Mouse (Mus musculus): Measurements from ENCODE around the gene Plppr2. TPM values are rescaled to one million over a fixed set of nuclear protein-coding genes. Genes with fewer than 3 reads are reported as not detected.

Plppr2 gene
- total and polyA plus RNA-seq, 3 experiments: 1.3 to 13.9 TPM; not detected in 1

GRCm38 (mm10) chr9:21936692-21937570 lies at the start of gene Plppr2 (continued):
- no peak for TF ChIP-seq MYB (IDR thresholded peaks at IDR 0.05; ENCODE audit: low read depth, low read length)

- Histone ChIP-seq H3K9ac (ENCODE audit: control insufficient read depth, low read depth, low read length, poor library complexity, severe bottlenecking) (no peak overlapping the region), H3K4me1 (ENCODE audit: control insufficient read depth in 1 of 2, insufficient read depth in 2 of 2, low read length in 2 of 2) (no peaks in the 10 kb centered on the region), H3K27ac (ENCODE audit: control insufficient read depth, low read depth, low read length) (no peak overlapping the region), H3K9me3 (replicated peaks; ENCODE audit: insufficient read depth, low read length) (no peaks in the 10 kb centered on the region), H3K36me3 (ENCODE audit: control insufficient read depth in 1 of 2, insufficient read depth in 2 of 2, low read length in 2 of 2) (no peaks in the 10 kb centered on the region), H3K79me2 (ENCODE audit: control insufficient read depth, insufficient read depth, low read length, poor library complexity) (no peaks in the 10 kb centered on the region), H3K4me3 (ENCODE audit: control insufficient read depth in 1 of 2, insufficient read depth in 1 of 2, low read depth in 2 of 2, low read length in 2 of 2) (no peak overlapping the region), H3K27me3 (ENCODE audit: control insufficient read depth in 1 of 2, insufficient read depth in 2 of 2, low read length in 2 of 2) (peaks cover 9 to 10% of the 10 kb centered on the region in 2 experiments)
- peak; percentile 28 for DNase-seq (ENCODE audit: low read depth, low spot score)
- TF ChIP-seq TCF12 (IDR thresholded peaks at IDR 0.05; ENCODE audit: low read depth, low read length) (no peak), ETS1 (IDR thresholded peaks at IDR 0.05; ENCODE audit: low read depth, low read length) (no peak), NELFE (IDR thresholded peaks at IDR 0.05; ENCODE audit: low read depth, low read length) (no peak), E2F4 (IDR thresholded peaks at IDR 0.05; ENCODE audit: borderline replicate concordance, low read depth, low read length) (no peak), ZC3H11A (IDR thresholded peaks at IDR 0.05; ENCODE audit: low read depth, low read length) (peak; percentile 43), BHLHE40 (IDR thresholded peaks at IDR 0.05; ENCODE audit: borderline replicate concordance, low read depth, low read length) (no peak), POLR2A (IDR thresholded peaks at IDR 0.05; ENCODE audit: control insufficient read depth in 1 of 2, insufficient read depth in 1 of 2, low read depth in 1 of 2, low read length in 2 of 2, poor library complexity in 1 of 2) (no peak), MAZ (IDR thresholded peaks at IDR 0.05; ENCODE audit: low read depth, low read length) (no peak), ZNF384 (IDR thresholded peaks at IDR 0.05; ENCODE audit: low read depth, low read length) (no peak), POLR2AphosphoS2 (IDR thresholded peaks at IDR 0.05; ENCODE audit: low read length) (no peak), TBP (IDR thresholded peaks at IDR 0.05; ENCODE audit: low read depth, low read length) (no peak), RAD21 (IDR thresholded peaks at IDR 0.05; ENCODE audit: low read depth, low read length) (peak; percentile 47), ZMIZ1 (IDR thresholded peaks at IDR 0.05; ENCODE audit: low read depth, low read length) (no peak), GATA1 (IDR thresholded peaks at IDR 0.05; ENCODE audit: low read depth, low read length) (no peak), UBTF (IDR thresholded peaks at IDR 0.05; ENCODE audit: borderline replicate concordance, insufficient read depth, low read depth, low read length) (no peak), MAFK (IDR thresholded peaks at IDR 0.05; ENCODE audit: borderline replicate concordance, low read depth, low read length) (no peak), SMC3 (IDR thresholded peaks at IDR 0.05; ENCODE audit: low read depth, low read length) (peak; percentile 75), ELF1 (IDR thresholded peaks at IDR 0.05; ENCODE audit: low read depth, low read length) (no peak), MEF2A (IDR thresholded peaks at IDR 0.05; ENCODE audit: extremely low read depth, insufficient replicate concordance, low read depth, low read length, poor library complexity, severe bottlenecking) (no peak), CTCF (IDR thresholded peaks at IDR 0.05 in 2 of 3, conservative IDR thresholded peaks at IDR 0.05 in 1 of 3; ENCODE audit: control insufficient read depth in 1 of 3, insufficient read depth in 1 of 3, low read depth in 2 of 3, low read length in 3 of 3, poor library complexity in 1 of 3, severe bottlenecking in 1 of 3) (peak; percentile 48 to 68 (median 63))
Measured at GRCm38 (mm10) chr9:21889229-21889628, 47.6 kb upstream of the Plppr2 start.
